Mouse (Mus musculus): ENCODE results near the gene Lingo2. TPM values are rescaled to one million over a fixed set of nuclear protein-coding genes. Genes with fewer than 3 reads are reported as not detected.

Lingo2 gene
- polyA plus RNA-seq, 1 experiment from 2014 or later: 0.40 TPM

DNA sequence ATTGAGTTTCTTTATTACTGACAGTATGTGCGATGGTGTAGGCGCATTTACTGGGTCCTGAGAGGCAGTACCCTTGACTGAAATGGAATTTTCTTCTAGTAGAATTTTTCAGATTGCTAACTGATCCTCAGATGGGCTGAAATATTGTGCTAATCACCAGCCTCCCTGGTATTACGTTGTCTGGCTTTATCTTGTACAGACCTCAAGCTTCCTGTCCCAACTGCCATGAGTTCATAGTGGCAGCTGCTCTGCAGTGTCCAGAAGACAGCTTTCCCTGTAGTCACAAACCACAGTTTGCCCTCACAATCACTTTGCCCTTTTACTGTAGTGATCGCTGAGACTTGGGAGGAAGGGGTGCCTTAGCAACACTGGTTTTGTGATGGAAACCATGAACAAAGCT is 176.5 kb downstream of the Lingo2 start:
- Histone ChIP-seq H3K4me3 (ENCODE audit: low read depth, low read length) (no peak overlapping the region), H3K27ac (ENCODE audit: low read depth, low read length) (no peak overlapping the region), H3K27me3 (replicated peaks; ENCODE audit: control insufficient read depth, insufficient read depth, low read length) (no peaks in the 10 kb centered on the region), H3K9me3 (ENCODE audit: control insufficient read depth) (no peaks in the 10 kb centered on the region), H3K36me3 (ENCODE audit: control insufficient read depth, insufficient read depth) (no peaks in the 10 kb centered on the region), H3K4me2 (replicated peaks; ENCODE audit: low read depth) (no peak overlapping the region), H3K9ac (ENCODE audit: low read depth, low read length) (no peak overlapping the region), H3K4me1 (replicated peaks; ENCODE audit: control insufficient read depth, insufficient read depth, low read length) (no peaks in the 10 kb centered on the region)
- no peak for TF ChIP-seq CTCF (IDR thresholded peaks at IDR 0.05; ENCODE audit: low read depth)
- ATAC-seq: no peak
- WGBS: 79% methylated on average over 4 of the region's 4 CpGs

DNA sequence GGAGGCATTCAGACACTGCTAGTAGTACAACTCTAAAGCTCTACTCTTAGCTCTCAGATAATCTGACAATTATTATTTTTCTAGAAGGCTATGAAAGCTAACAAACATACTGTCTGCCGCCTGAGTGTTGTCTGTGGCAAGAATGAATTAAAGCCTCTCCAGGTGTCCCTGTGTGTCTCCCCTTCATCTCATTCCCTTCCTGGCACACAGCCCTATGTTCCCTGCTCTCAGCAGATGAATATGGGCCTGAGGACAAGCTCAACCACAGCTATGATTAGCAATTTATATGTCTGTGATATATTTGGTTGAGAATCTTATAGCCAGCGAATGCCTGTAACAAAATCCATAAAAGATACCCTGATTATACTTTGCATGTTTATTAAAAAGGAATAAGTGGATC is 220.9 kb downstream of the Lingo2 start:
- Histone ChIP-seq H3K4me2 (replicated peaks; ENCODE audit: low read depth) (no peak overlapping the region), H3K9me3 (ENCODE audit: control insufficient read depth) (no peaks in the 10 kb centered on the region)
- WGBS: 61% methylated on average over 2 of the region's 2 CpGs

GRCm38 (mm10) chr4:36716411-36716810 is 235.1 kb downstream of the Lingo2 start:
- no peak for ATAC-seq
- 57% methylated on average over 1 of the region's 1 CpGs for WGBS
- Histone ChIP-seq H3K9me3 (ENCODE audit: control insufficient read depth) (no peaks in the 10 kb centered on the region), H3K4me2 (replicated peaks; ENCODE audit: low read depth) (no peak overlapping the region), H3K4me3 (ENCODE audit: low read depth, low read length) (no peak overlapping the region), H3K9ac (ENCODE audit: low read depth, low read length) (no peak overlapping the region), H3K4me1 (replicated peaks; ENCODE audit: control insufficient read depth, insufficient read depth, low read length) (no peaks in the 10 kb centered on the region), H3K27me3 (replicated peaks; ENCODE audit: control insufficient read depth, insufficient read depth, low read length) (no peaks in the 10 kb centered on the region), H3K27ac (ENCODE audit: low read depth, low read length) (no peak overlapping the region), H3K36me3 (ENCODE audit: control insufficient read depth, insufficient read depth) (no peaks in the 10 kb centered on the region)
- no peak for TF ChIP-seq CTCF (IDR thresholded peaks at IDR 0.05; ENCODE audit: low read depth)

More for the DNA sequence above, 220.9 kb downstream of the Lingo2 start:
- no peak overlapping the region for H3K4me3 ChIP-seq (ENCODE audit: low read depth, low read length)
- TF ChIP-seq CTCF (IDR thresholded peaks at IDR 0.05; ENCODE audit: low read depth): no peak
- no peaks in the 10 kb centered on the region for H3K4me1 ChIP-seq (replicated peaks; ENCODE audit: control insufficient read depth, insufficient read depth, low read length)
- no peak for ATAC-seq
- H3K36me3 ChIP-seq (ENCODE audit: control insufficient read depth, insufficient read depth): no peaks in the 10 kb centered on the region
- H3K9ac ChIP-seq (ENCODE audit: low read depth, low read length): no peak overlapping the region
- H3K27me3 ChIP-seq (replicated peaks; ENCODE audit: control insufficient read depth, insufficient read depth, low read length): no peaks in the 10 kb centered on the region
- H3K27ac ChIP-seq (ENCODE audit: low read depth, low read length): no peak overlapping the region

- H3K27ac ChIP-seq (ENCODE audit: low read depth, low read length): no peak overlapping the region
- 79% methylated on average over 3 of the region's 3 CpGs for WGBS
- no peak overlapping the region for H3K4me3 ChIP-seq (ENCODE audit: low read depth, low read length)
- H3K27me3 ChIP-seq (replicated peaks; ENCODE audit: control insufficient read depth, insufficient read depth, low read length): no peaks in the 10 kb centered on the region
- no peak for ATAC-seq
- no peaks in the 10 kb centered on the region for H3K9me3 ChIP-seq (ENCODE audit: control insufficient read depth)
- H3K36me3 ChIP-seq (ENCODE audit: control insufficient read depth, insufficient read depth): no peaks in the 10 kb centered on the region
- TF ChIP-seq CTCF (IDR thresholded peaks at IDR 0.05; ENCODE audit: low read depth): no peak
- no peaks in the 10 kb centered on the region for H3K4me1 ChIP-seq (replicated peaks; ENCODE audit: control insufficient read depth, insufficient read depth, low read length)
- H3K4me2 ChIP-seq (replicated peaks; ENCODE audit: low read depth): no peak overlapping the region
- H3K9ac ChIP-seq (ENCODE audit: low read depth, low read length): no peak overlapping the region
Measured at GRCm38 (mm10) chr4:36698888-36699287, 252.7 kb downstream of the Lingo2 start.

DNA sequence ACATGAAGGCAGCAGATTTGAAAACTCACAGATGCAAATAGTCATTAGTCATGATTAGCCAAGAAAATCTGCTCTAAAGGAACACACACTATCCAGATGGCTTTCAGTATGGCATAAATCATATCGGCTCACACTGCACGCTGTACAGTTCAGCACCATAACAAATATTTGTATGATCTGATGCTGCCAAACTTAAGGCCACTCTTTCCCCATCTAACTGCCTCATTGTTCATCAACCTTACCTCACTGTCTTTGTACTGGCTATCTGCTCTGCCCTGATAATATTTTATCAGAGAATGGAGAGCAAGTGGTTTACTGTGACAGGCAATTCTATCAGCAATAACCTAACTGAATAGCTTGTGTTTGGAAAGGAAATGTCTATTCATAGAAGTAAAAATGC is 254.7 kb downstream of the Lingo2 start:
- no peak overlapping the region for H3K4me2 ChIP-seq (replicated peaks; ENCODE audit: low read depth)
- ATAC-seq: no peak
- H3K9ac ChIP-seq (ENCODE audit: low read depth, low read length): no peak overlapping the region
- H3K27ac ChIP-seq (ENCODE audit: low read depth, low read length): no peak overlapping the region
- H3K36me3 ChIP-seq (ENCODE audit: control insufficient read depth, insufficient read depth): no peaks in the 10 kb centered on the region
- no peak overlapping the region for H3K4me3 ChIP-seq (ENCODE audit: low read depth, low read length)
- WGBS: 71% methylated on average over 2 of the region's 2 CpGs
- no peaks in the 10 kb centered on the region for H3K4me1 ChIP-seq (replicated peaks; ENCODE audit: control insufficient read depth, insufficient read depth, low read length)
- no peak for TF ChIP-seq CTCF (IDR thresholded peaks at IDR 0.05; ENCODE audit: low read depth)
- no peaks in the 10 kb centered on the region for H3K9me3 ChIP-seq (ENCODE audit: control insufficient read depth)
- no peaks in the 10 kb centered on the region for H3K27me3 ChIP-seq (replicated peaks; ENCODE audit: control insufficient read depth, insufficient read depth, low read length)

GRCm38 (mm10) chr4:36659920-36660319 is 291.6 kb downstream of the Lingo2 start:
- no peak for ATAC-seq
- Histone ChIP-seq H3K4me1 (replicated peaks; ENCODE audit: control insufficient read depth, insufficient read depth, low read length) (no peaks in the 10 kb centered on the region), H3K4me2 (replicated peaks; ENCODE audit: low read depth) (no peak overlapping the region), H3K27ac (ENCODE audit: low read depth, low read length) (no peak overlapping the region), H3K4me3 (ENCODE audit: low read depth, low read length) (no peak overlapping the region), H3K36me3 (ENCODE audit: control insufficient read depth, insufficient read depth) (no peaks in the 10 kb centered on the region), H3K27me3 (replicated peaks; ENCODE audit: control insufficient read depth, insufficient read depth, low read length) (no peaks in the 10 kb centered on the region), H3K9me3 (ENCODE audit: control insufficient read depth) (no peaks in the 10 kb centered on the region), H3K9ac (ENCODE audit: low read depth, low read length) (no peak overlapping the region)
- no peak for TF ChIP-seq CTCF (IDR thresholded peaks at IDR 0.05; ENCODE audit: low read depth)
- 82% methylated on average over 2 of the region's 2 CpGs for WGBS

DNA sequence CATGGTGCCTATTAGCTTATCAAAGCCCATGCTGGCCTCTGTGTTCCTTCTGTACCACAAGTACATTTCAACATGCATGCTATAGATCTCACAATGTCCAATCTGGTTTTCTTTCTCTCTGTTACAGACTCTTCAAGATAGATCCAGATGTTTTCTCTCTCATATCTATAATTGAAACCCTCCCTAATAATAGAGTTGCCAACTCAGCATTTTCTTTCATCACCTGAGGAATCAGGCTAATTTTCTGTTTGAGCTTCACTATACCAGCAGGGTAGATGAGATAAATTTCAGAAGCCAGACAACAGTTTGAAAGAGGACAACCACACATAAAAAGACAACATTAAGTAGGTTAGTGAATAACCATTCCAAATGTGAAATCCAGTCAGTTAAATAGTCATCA is 303.8 kb downstream of the Lingo2 start:
- H3K36me3 ChIP-seq (ENCODE audit: control insufficient read depth, insufficient read depth): no peaks in the 10 kb centered on the region
- H3K27ac ChIP-seq (ENCODE audit: low read depth, low read length): no peak overlapping the region
- no peak for ATAC-seq
- H3K4me3 ChIP-seq (ENCODE audit: low read depth, low read length): no peak overlapping the region
- no peak overlapping the region for H3K4me2 ChIP-seq (replicated peaks; ENCODE audit: low read depth)
- H3K9me3 ChIP-seq (ENCODE audit: control insufficient read depth): no peaks in the 10 kb centered on the region
- H3K27me3 ChIP-seq (replicated peaks; ENCODE audit: control insufficient read depth, insufficient read depth, low read length): no peaks in the 10 kb centered on the region
- no peaks in the 10 kb centered on the region for H3K4me1 ChIP-seq (replicated peaks; ENCODE audit: control insufficient read depth, insufficient read depth, low read length)
- no peak for TF ChIP-seq CTCF (IDR thresholded peaks at IDR 0.05; ENCODE audit: low read depth)
- no peak overlapping the region for H3K9ac ChIP-seq (ENCODE audit: low read depth, low read length)

All from intestine, postnatal 0 days (tissue).